Mouse (Mus musculus): Measurements from ENCODE around the gene Arl4d.
A peak's percentile ranks its signal among the peaks of the same experiment; 100 is the strongest.

The Arl4d gene

GRCm38 (mm10) chr11:101675349-101675748 is 10.0 kb downstream of the Arl4d start:
- DNase-seq (ENCODE audit: inconsistent ontology term): no peak

DNA sequence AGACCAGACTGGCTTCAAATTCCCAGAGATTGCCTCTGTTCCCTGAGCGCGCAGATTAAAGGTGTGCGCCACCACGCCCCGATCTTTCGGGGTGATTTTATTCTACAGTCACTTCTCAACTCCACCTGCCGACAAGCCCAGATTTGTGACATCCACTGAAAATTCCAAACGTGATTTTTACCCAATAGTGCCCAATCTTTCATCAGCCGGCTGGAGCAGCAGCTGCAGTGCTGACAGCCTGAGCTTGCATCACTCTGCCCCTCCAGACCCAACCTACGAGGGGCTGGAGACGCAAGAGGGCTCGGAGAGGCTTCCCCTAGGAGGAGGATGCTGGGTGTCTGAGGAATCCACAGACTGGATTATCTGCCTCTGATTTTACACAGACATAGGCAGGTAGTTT is 12.3 kb downstream of the Arl4d start:
- DNase-seq (ENCODE audit: inconsistent ontology term): no peak

- no peak for DNase-seq (ENCODE audit: inconsistent ontology term)
These were observed 13.4 kb downstream of the Arl4d start for GRCm38 (mm10) chr11:101678770-101679169.

GRCm38 (mm10) chr11:101679907-101680306 is 14.6 kb downstream of the Arl4d start:
- DNase-seq (ENCODE audit: inconsistent ontology term): no peak

DNA sequence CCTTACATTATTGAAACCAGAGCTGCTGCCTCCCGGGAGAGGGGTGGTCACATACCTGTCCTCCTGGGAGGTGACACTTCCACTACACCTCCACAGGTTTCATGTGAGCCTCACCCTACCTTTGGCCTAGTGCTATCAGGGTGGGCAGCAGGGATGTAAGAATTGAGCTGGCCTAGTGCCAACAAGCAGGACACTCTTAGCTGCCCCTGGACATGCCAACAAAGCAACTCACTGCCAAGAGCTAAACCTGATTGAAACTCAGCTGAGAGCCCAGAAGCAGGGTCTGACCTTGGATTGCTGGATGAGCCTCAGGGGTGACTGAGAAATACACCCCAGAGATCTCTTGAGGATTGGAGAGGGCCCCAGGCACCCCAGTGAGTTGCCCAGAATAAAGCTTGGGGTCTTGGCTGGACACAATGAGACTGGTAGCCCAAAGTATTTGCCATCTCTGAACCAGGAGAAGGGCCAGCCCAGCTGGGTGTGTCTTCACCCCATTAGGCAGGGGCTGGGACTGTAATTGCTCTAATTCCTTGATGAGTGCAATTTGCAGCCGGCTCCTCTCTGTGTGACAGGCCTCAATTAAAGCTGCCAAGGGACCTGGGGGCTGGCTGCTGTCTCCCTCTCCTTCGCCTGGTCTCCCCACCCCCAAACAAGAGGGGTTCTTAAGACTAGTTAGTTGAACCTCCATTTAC is 15.4 kb downstream of the Arl4d start:
- DNase-seq (ENCODE audit: inconsistent ontology term): no peak

- no peak for DNase-seq (ENCODE audit: inconsistent ontology term)
These were observed 16.6 kb downstream of the Arl4d start for GRCm38 (mm10) chr11:101681968-101682367.

- DNase-seq (ENCODE audit: inconsistent ontology term): no peak
These were observed 17.1 kb downstream of the Arl4d start for GRCm38 (mm10) chr11:101682410-101682960.

DNA sequence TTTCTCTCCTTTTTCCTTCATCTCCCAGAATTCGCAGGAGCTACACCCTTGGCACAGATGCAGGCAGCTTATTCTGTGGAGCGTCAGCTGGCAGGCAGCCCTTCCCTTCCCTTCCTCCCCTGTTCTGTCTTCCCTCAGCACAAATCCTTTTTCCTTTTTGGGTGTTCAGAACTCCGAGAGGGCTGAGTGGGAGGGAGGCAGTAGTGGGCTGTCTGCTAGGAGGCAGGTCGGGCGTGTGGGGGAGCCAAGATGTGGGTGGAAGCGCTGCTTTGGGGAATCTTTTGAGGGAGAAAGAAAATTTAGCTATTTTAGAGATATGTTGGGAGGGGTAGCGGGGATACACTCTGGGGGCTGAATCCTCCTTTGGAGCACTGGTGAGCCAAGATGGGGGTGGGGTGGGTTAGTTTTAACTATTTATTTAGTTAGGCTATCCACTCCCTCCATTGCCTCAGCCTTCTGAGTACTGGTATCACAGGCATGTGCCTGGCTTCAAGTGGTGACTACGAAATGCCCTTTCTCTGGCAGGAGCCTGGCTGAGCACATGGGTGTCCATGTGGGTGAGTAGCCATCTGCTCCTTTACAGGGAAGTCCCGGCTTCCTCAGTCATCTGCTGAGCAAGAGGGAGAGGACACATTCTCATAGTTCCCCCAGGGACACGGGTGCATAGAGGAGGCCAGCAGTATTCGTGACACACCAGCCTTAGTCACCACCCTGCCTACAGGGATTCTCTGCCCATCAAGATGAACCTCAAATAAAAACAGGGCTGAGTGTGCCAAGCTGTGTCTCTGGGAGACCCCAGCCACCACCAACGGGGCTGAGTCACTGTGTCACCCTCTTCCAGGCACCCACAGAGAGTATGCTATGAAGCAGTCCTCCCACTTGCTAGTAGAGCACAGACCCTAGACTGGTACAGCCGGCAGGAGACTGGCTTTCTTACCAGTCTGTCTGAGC is 22.3 kb downstream of the Arl4d start:
- DNase-seq (ENCODE audit: inconsistent ontology term): peak; percentile 89

GRCm38 (mm10) chr11:101689701-101690113 is 24.4 kb downstream of the Arl4d start:
- DNase-seq (ENCODE audit: inconsistent ontology term): no peak

DNA sequence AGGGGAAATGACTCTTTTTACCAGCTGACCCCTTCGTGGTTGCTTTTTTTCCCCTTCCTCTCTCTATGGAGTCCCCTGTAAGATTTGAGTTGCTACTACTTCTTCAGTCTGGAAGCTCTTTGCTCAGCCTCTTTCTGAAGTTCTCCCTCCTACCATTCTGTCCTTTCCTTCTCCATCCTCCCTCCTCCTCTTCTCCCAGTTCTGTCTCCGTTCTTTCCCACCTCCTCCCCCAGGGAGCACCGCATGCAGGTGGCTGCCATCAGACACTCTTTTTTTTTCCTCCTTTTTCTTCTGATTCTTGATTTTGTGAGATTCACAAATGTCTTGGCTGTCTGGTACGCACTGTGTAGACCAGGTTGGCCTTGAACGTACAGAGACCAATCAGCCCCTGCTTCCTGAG is 25.0 kb downstream of the Arl4d start:
- no peak for DNase-seq (ENCODE audit: inconsistent ontology term)

DNA sequence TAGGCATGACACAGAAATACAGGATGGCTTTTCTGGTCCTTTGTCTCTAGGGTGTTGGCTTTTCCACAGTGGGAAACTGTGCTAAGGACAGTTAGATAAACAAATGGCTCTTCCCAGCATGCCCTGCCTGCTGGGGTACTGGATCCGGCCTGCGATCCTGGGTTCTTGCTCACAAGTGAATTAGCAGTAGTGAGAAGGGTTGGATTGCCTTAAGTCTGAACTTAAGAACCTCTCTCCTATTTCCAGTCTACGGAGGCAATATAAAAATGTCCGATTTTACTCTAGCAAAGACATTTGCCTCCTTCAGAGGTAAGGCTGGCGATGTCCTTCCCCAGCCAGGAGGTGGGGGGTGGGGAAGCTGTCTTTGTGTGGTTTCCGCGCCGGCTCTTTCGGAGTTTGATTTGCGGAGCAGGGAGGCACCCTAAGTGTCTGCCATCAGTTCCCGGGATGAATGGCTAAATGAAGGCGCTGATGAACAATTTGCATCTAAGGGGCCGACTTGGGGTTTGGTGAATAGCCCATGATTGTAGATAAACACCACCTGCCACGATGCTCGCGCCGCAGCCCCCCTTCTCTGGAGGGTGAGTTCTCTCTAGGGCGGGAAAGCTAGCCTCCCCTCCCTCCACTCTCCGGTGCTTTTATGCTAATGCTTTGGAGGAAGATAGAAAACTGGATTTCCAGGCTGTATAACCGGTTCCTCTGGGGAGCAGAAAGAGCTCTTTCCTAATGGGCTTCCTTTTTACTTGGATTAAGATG is 30.7 kb downstream of the Arl4d start:
- peak; percentile 20 for DNase-seq (ENCODE audit: inconsistent ontology term)

DNA sequence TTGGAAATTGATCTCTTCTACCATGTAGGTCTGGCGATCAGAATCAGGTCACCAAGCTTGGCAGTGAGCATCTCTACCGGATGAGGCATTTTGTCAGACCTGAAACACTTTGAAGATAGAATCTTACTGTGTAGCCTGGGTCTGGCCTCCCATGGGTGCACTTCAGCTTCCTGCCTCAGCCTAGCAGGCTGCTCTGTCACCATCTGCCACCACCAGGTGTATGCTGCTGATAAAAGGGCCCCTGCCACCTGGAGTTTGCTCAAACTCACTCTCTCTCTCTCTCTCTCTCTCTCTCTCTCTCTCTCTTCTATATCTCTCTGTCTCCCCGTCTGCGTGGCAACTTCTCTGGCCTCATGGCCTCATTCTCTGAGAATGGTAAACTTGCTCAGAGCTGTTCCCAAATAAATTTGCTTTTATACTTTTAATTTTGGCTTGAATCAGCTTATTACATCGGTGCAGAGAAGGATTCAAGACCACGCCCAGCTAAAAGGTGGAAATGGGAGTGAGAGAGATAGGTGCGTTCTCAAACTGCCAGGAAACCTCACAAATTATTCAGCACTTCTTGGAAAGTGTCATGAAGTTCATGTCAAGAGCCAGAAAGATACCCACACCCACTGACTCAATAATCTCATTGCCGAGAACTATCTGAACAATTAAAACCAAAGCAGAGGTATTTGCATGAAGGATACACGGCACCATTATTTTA is 32.0 kb downstream of the Arl4d start:
- no peak for DNase-seq (ENCODE audit: inconsistent ontology term)

DNA sequence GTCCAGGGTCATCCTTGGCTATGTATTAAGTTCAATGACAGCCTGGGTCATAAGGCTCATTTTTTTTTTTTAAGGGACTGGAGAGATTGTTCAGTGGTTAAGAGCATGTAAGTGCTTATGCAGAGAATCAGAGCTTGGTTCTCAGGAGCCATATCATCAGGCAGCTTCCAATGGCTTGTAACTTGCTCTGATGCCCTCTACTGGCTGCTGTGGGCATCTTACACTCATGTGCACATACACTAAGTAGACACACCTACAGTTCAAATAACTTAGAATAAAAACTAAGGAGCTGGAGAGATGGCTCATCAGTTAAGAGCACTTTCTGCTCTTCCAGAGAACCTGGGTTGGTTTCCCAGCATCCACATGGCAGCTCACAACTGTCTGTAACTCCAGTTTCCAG is 32.8 kb downstream of the Arl4d start:
- DNase-seq (ENCODE audit: inconsistent ontology term): no peak

GRCm38 (mm10) chr11:101699556-101699955 is 34.2 kb downstream of the Arl4d start:
- DNase-seq (ENCODE audit: inconsistent ontology term): no peak

- no peak for DNase-seq (ENCODE audit: inconsistent ontology term)
These were observed 34.6 kb downstream of the Arl4d start for GRCm38 (mm10) chr11:101699991-101700390.

DNA sequence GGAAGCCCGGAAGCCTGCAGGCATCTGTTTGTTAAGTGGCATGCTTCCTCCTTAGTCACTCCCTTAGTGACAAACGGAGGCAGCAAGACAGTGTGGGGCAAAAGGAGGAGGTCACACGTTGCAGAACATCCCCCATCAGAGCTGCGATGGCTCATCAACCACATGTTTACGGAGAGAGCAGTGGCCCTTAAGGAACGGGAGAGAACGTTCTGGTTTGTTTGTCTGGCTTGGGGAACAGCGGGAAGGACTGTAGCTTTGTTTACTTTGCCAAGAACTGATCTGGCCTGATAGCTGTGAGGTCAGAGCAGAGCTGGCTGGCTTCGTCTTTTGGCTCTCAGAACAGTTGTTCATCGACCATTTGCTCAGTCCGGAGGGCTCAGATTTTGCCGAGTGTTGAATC is 35.1 kb downstream of the Arl4d start:
- peak; percentile 80 for DNase-seq (ENCODE audit: inconsistent ontology term)

GRCm38 (mm10) chr11:101704081-101704480 is 38.7 kb downstream of the Arl4d start:
- DNase-seq (ENCODE audit: inconsistent ontology term): no peak

DNA sequence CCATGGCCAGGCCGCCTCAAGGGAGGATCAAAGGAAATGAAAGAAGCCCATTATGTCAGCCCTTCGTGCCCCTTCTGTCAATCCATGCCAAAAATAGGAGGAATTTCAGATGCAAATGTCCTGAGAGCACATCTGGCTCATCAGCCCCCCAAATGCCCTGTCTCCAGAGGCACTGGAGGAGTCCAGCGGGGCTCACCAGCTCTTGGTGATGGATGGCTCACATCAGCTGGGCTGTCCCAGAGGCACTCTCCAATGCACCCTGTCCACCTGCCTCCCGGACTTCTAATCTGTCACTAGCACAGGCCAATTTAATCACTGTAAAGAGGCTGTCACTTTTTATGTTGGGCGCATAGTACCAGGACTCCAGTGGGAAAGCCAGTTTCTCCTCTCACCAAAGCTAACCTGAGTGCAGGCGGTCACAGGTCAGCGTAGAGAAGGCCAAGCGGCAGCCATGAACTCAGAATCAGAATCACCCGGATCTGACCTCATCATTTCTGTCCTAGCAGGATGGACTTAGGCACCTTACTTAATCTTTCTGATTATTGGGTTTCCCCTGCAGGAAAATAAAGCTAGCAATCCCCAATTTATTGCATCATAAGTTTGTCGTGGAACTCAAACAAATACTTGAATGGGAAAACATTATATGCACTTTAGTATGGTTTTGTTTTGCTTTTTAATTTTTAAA is 41.6 kb downstream of the Arl4d start:
- DNase-seq (ENCODE audit: inconsistent ontology term): no peak

DNA sequence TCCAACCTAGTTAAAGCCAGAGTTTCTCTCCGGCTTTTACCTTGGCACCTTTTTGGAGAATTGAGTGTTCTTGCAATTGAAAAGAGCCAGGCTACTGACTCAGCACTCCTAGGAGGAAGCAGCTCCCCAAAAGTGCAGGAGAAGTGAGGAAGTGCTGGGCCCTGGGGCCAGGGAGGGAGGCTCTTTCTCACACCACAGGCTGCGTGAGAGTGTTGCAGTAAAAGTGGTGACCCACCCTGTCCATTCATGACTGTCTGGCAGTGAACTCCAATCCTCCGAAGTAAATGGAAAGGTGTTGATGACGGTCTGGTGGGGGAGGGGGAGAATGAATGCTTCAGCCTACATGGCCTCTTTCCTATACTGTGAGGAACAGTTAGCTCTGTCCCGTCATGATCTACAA is 43.1 kb downstream of the Arl4d start:
- DNase-seq (ENCODE audit: inconsistent ontology term): no peak

GRCm38 (mm10) chr11:101712811-101713210 is 47.5 kb downstream of the Arl4d start:
- DNase-seq (ENCODE audit: inconsistent ontology term): no peak

DNA sequence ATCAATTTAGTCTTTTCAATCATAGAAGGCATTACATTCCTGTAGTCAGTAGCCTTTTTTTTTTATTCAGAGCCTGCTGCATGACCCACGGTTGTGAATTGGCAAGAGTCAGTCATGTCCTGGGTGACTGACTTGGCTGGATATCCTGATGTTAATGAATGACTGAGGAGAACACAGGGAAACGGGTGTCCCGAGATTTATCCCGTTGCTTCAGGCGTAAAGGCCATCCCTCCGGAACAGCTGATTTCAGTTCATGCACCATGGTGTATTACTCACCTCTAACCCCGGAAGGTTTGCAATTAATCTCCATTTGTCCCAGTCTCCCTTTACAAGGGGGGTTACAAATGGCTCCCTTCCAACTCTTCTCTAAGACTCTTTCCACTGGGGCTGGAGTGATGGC is 48.7 kb downstream of the Arl4d start:
- DNase-seq (ENCODE audit: inconsistent ontology term): peak; percentile 17
